Mouse (Mus musculus) layer of hippocampus, adult 2 months (tissue): Measurements from ENCODE around the gene Iqcf1. TPM values are rescaled to one million over a fixed set of nuclear protein-coding genes. Genes with fewer than 3 reads are reported as not detected.
A peak's percentile ranks its signal among the peaks of the same experiment; 100 is the strongest.

Experiments
- DNase-seq, 2 experiments: peaks; one replicate each; pipeline ENCODE4 v3.0.0; 2022; ENCODE audit warnings: low spot score in 2 of 2
- H3K27ac ChIP-seq: fragments of 200-600 bp; 2 replicates; pipeline ENCODE4 v1.8.1; 2022
- H3K4me3 ChIP-seq: fragments of 200-600 bp; 2 replicates; pipeline ENCODE4 v1.8.1; 2022; ENCODE audit warnings: mild to moderate bottlenecking
- CTCF ChIP-seq: fragments of 200-600 bp; conservative IDR thresholded peaks from 2 replicates; pipeline ENCODE4 v1.8.1; 2022; ENCODE audit warnings: antibody characterized with exemption, mild to moderate bottlenecking, moderate library complexity
- total RNA-seq, 2 experiments: library from RNA; stranded (reverse); gene quantifications; 2 replicates each; pipeline ENCODE4 v1.2.3; 2021

Iqcf1 gene
- total RNA-seq, 2 experiments from 2014 or later = not detected

DNA sequence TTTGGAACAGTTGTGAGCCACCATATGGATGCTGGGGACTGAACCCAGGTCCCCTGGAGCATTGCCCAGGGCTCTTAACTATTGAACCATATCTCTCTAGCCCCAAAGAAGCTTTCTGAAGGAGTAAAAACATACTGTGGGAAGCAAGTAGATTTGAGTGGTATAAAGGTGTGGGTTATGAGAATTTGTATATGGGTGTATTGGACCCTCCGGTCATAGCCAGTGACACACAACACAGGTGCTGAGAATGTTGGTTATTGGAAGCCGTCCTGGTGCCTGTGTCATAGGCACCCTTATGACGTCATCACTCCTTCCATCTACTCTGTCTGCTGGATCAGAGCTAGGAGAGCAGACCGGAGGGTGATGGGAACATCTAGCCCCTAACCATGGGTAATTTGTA, 14.5 kb downstream of the Iqcf1 start, which contains the start of gene Iqcf5:
Iqcf5 (plus strand) TSS at position 301 of the 400 bp plus-strand sequence.
- H3K27ac ChIP-seq = no peak within 1 kb of the TSS
- peak in 1 of 2 experiments; percentile 5 for DNase-seq
- no peak for TF ChIP-seq CTCF

DNA sequence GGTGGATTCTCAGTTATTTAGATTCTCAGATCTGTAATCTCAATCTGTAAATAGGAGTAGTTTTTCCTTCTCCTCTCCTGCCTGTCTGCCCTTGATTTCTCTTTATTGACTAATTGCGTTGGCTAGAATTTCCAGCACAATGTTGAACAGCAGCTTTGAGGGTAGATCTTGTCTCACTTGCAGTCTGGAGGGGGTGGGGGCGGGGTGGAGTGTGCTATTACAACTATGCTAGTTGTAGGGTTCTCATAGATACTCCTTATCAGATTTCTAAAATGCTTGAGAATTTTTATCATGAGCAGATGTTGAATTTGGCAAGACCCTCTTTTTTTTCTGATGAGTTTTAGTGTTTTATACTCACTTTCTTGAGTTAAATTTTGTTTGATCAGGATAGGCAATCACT, 19.7 kb downstream of the Iqcf1 start:
- no peak for DNase-seq
- Histone ChIP-seq H3K27ac (no peak overlapping the region), H3K4me3 (no peak overlapping the region)
- no peak for TF ChIP-seq CTCF

More for the DNA sequence above, 14.5 kb downstream of the Iqcf1 start, which contains the start of gene Iqcf5:
- no peak within 1 kb of the TSS for H3K4me3 ChIP-seq

DNA sequence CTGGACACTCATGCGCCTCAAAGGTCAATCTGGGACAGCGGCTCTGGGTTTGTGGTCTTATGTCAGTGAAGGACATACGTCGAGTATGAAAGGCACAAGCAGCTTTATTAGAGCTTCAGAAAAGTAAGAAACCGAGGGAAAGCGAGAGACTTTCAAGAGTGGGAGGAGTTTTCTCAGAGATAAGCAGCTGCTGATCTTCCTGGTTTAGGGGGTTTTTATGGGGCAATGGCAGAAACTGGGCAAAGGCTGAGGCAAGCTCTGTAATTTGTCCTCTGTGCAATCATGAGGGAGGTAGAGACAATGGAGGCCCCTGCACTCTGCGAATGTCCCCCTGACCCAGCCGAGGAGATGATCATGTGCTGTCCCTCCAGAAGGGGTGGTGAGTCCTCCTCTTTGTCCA, 20.1 kb downstream of the Iqcf1 start:
- no peak for DNase-seq
- TF ChIP-seq CTCF = no peak
- Histone ChIP-seq H3K27ac (no peak overlapping the region), H3K4me3 (no peak overlapping the region)

DNA sequence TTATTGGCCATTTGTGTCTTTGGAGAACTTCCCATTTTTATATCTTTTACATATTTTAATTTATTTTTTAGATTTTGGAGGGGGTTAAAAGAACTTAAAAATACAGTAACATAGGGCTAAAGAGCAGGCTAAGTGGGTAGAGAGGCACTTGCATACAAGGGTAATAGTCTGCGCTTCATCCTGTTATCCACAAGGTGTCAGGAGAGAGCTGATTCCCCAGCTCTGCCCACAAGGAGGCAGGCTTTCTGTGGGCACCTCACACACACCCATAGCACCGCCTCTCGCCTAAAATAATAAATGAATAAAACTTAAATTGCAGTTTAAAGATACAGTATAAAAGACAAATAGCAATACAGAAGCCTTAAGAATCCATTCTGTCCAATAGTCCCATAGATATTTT, 32.1 kb downstream of the Iqcf1 start:
- DNase-seq = peak; percentile 36 to 55
- Histone ChIP-seq H3K27ac (no peak overlapping the region), H3K4me3 (no peak overlapping the region)
- TF ChIP-seq CTCF = peak; percentile 97

DNA sequence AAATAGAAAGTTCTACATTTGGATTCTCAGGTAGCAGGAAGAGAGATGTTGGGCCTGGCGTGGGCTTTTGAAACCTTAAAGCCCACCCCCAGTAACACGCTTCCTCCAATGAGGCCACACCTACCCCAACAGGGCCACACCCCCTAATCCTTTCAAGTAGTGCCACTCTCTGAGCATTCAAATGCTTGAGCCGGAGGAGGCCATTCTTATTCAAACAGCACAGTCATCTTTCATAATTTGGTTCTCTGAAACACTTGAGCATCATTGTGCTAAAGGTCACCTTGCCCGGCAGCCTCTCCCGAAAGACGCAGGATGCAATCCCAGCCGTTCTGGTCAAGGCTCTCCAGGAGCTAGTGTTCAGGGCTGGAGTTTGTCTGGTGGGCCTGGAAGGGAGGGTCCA, 34.5 kb downstream of the Iqcf1 start:
- Histone ChIP-seq H3K4me3 (no peak overlapping the region), H3K27ac (no peak overlapping the region)
- DNase-seq = no peak
- no peak for TF ChIP-seq CTCF

DNA sequence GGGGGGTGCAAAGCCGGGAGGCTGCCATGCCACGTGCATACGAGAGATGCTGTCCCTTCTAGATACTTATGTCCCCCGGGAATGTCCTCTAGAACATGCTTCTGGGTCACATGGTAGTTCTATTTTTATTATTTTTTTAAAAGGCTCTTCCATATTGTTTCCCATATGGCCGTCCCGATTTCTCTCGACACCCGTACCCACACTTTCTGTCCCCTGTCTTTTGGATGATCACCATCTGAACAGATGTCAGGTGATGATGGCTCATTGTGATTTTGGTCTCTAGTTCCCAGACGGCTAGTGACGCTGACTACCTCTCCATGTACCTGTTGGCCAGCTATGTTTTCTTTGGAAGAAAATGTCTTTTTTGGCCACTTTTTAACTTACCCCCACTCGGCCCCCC, 35.2 kb downstream of the Iqcf1 start:
- Histone ChIP-seq H3K4me3 (no peak overlapping the region), H3K27ac (no peak overlapping the region)
- DNase-seq = peak; percentile 7 to 23
- TF ChIP-seq CTCF = no peak

Other genes starting within 250 kb of the Iqcf1 start
- 10 to 100 TPM in 1 of 2 experiments, 1 to 10 TPM in 1; 8.6 to 14.5 TPM for gene Poc1a, start 218.9 kb upstream of the Iqcf1 start, total RNA-seq
- 10 to 100 TPM; 81.7 to 93.2 TPM for gene Dusp7, start 131.3 kb upstream of the Iqcf1 start, total RNA-seq
- 100 to 1,000 TPM; 260 to 265 TPM for gene Rpl29, start 70.5 kb upstream of the Iqcf1 start, total RNA-seq
- gene Acy1, start 61.6 kb upstream of the Iqcf1 start, total RNA-seq = 10 to 100 TPM; 15.5 to 16.1 TPM
- gene Abhd14b, start 52.5 kb upstream of the Iqcf1 start, total RNA-seq = 10 to 100 TPM; 13.9 to 17.0 TPM
- 10 to 100 TPM; 39.0 to 39.4 TPM for gene Abhd14a, start 52.3 kb upstream of the Iqcf1 start, total RNA-seq
- gene Pcbp4, start 46.7 kb upstream of the Iqcf1 start, total RNA-seq = 100 to 1,000 TPM; 187 to 205 TPM
- gene Gpr62, start 34.0 kb upstream of the Iqcf1 start, total RNA-seq = 10 to 100 TPM; 11.6 to 12.4 TPM
- gene Rrp9, start 24.0 kb upstream of the Iqcf1 start, total RNA-seq = 10 to 100 TPM; 35.4 to 36.6 TPM
- 1 to 10 TPM; 3.0 to 3.7 TPM for gene Parp3, start 23.0 kb upstream of the Iqcf1 start, total RNA-seq
- not detected for gene Iqcf5, start 14.6 kb downstream of the Iqcf1 start, total RNA-seq
- gene Iqcf3, start 61.7 kb downstream of the Iqcf1 start, total RNA-seq = not detected
- not detected for gene Iqcf4, start 71.0 kb downstream of the Iqcf1 start, total RNA-seq
- gene Iqcf6, start 126.6 kb downstream of the Iqcf1 start, total RNA-seq = not detected
- gene Grm2, start 156.1 kb downstream of the Iqcf1 start, total RNA-seq = 10 to 100 TPM; 76.8 to 82.2 TPM
- 10 to 100 TPM; 85.0 to 99.3 TPM for gene Tex264, start 186.0 kb downstream of the Iqcf1 start, total RNA-seq